Comparison of ENCODE assay signal across 19 mouse cellular contexts in the genomic region with DNA sequence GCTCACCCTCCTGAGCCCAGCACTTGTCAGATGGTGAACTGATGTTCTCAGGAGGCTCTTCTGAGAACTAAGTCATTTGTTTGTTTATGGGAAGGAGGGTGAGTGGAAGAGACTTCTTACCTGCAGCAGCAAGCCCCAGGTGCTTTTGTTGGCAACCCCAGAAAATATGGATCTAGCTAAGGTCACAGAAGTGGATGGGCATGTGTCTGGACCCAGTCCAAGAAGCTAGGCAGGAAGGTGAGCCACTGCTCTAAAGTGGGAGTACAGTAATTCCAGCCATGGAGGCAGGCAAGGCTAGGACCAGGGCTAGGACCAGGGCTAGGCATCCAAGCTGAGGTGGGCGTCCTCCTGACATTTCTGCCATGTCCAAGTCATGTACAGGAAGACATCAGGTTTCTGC. TPM values are rescaled to one million over a fixed set of nuclear protein-coding genes. Genes with fewer than 3 reads are reported as not detected.
DNase-seq lines count a peak whose midpoint lies in the region; ATAC-seq and TF ChIP-seq lines count a peak whose summit lies in the region.
"Had no signal": no experiment of that assay in that cellular context is flagged by ENCODE, and none has a peak within 500 bp of the region (broad histone marks: within the 10 kb centered on the region; RNA-seq: fewer than 3 reads in every experiment).

No protein-coding gene starts in this region.

- no peak overlapping the region for H3K4me3 ChIP-seq in heart, embryonic 13.5 days
- H3K4me3 ChIP-seq in heart, adult 2 months: no peak overlapping the region
- no peak overlapping the region for H3K4me3 ChIP-seq in heart, embryonic 16.5 days (ENCODE audit: low read length)
- no peak overlapping the region for H3K4me3 ChIP-seq in cortical plate, adult 2 months (ENCODE audit: insufficient read depth, low read length)
- H3K4me3 ChIP-seq: embryonic facial prominence, embryonic 12.5 days; embryonic facial prominence, embryonic 15.5 days; heart, embryonic 10.5 days; hindbrain, embryonic 10.5 days; hindbrain, embryonic 13.5 days; intestine, embryonic 15.5 days had no signal

- DNase-seq in cerebellum, adult 9-10 months: peak; percentile 53
- DNase-seq in cerebellum, adult 8-10 months: no peak
- no peak for DNase-seq in heart, adult 2 months
- no peak for DNase-seq in heart, adult 9 months (ENCODE audit: low spot score in 2 of 2)
- no peak for DNase-seq in right cerebral cortex, postnatal 25 days
- DNase-seq: forebrain, postnatal 0 days; kidney, adult 11 months; kidney, adult 8-10 months had no signal

- TF ChIP-seq CTCF in heart, adult 2 months (IDR thresholded peaks at IDR 0.05): no peak
- TF ChIP-seq CTCF in cortical plate, adult 2 months (IDR thresholded peaks at IDR 0.05; ENCODE audit: extremely low read depth, insufficient read depth, low read length): no peak

- peaks cover 9% of the 10 kb centered on the region; the same call in 1 of the 2 replicates for H3K36me3 ChIP-seq in heart, embryonic 13.5 days
- no peaks in the 10 kb centered on the region for H3K36me3 ChIP-seq in heart, adult 2 months (ENCODE audit: control insufficient read depth, insufficient read depth, low read length)
- H3K36me3 ChIP-seq in heart, embryonic 16.5 days (ENCODE audit: control insufficient read depth, insufficient read depth): no peaks in the 10 kb centered on the region
- H3K36me3 ChIP-seq: intestine, embryonic 15.5 days had no signal

- WGBS in heart, embryonic 13.5 days: 89% methylated on average over 1 of the region's 1 CpGs
- WGBS in heart, adult 2 months: 90% methylated on average over 1 of the region's 1 CpGs
- WGBS in heart, embryonic 16.5 days: 85% methylated on average over 1 of the region's 1 CpGs

- peak overlapping the region; percentile 67; the same call in 1 of the 2 replicates for H3K27ac ChIP-seq in heart, embryonic 13.5 days (replicated peaks)
- no peak overlapping the region; the same call in 1 of the 2 replicates for H3K27ac ChIP-seq in heart, adult 2 months
- H3K27ac ChIP-seq in heart, embryonic 16.5 days (ENCODE audit: low read length): peak overlapping the region; percentile 39; the same call in 1 of the 2 replicates
- H3K27ac ChIP-seq in cortical plate, adult 2 months (ENCODE audit: insufficient read depth, low read length): no peak overlapping the region; the same call in 1 of the 2 replicates
- H3K27ac ChIP-seq: embryonic facial prominence, embryonic 12.5 days; embryonic facial prominence, embryonic 15.5 days; heart, embryonic 10.5 days; hindbrain, embryonic 10.5 days; hindbrain, embryonic 13.5 days; intestine, embryonic 15.5 days had no signal

- peaks cover 6% of the 10 kb centered on the region for H3K27me3 ChIP-seq in heart, embryonic 13.5 days (replicated peaks)
- no peaks in the 10 kb centered on the region for H3K27me3 ChIP-seq in heart, adult 2 months (ENCODE audit: control insufficient read depth, insufficient read depth, low read length)
- 0 out of 2 replicates have a peak, but pooled peaks cover 2% of the 10 kb centered on the region for H3K27me3 ChIP-seq in heart, embryonic 16.5 days (ENCODE audit: control insufficient read depth, insufficient read depth, low read length)
- H3K27me3 ChIP-seq: embryonic facial prominence, embryonic 12.5 days; embryonic facial prominence, embryonic 15.5 days; hindbrain, embryonic 13.5 days; intestine, embryonic 15.5 days had no signal

- TF ChIP-seq EP300 in heart, adult 2 months (IDR thresholded peaks at IDR 0.05; ENCODE audit: insufficient read depth, low read depth, low read length): no peak

- no peak for TF ChIP-seq POLR2A in heart, adult 2 months (IDR thresholded peaks at IDR 0.05; ENCODE audit: insufficient read depth, low read depth, low read length)
- 0 out of 2 replicates have a peak, but pooled peaks have one; percentile 26 for TF ChIP-seq POLR2A in cortical plate, adult 2 months (IDR thresholded peaks at IDR 0.05; ENCODE audit: extremely low read depth, insufficient read depth, low read length)

- H3K9ac ChIP-seq in heart, embryonic 13.5 days: no peak overlapping the region
- no peak overlapping the region for H3K9ac ChIP-seq in heart, adult 2 months (ENCODE audit: low read depth, low read length)
- no peak overlapping the region for H3K9ac ChIP-seq in heart, embryonic 16.5 days (ENCODE audit: low read length)
- H3K9ac ChIP-seq: embryonic facial prominence, embryonic 12.5 days; embryonic facial prominence, embryonic 15.5 days; forebrain, postnatal 0 days; hindbrain, embryonic 13.5 days; intestine, embryonic 15.5 days had no signal

- no peak overlapping the region for H3K4me2 ChIP-seq in heart, embryonic 13.5 days
- H3K4me2 ChIP-seq in heart, embryonic 16.5 days (ENCODE audit: low read depth, low read length): no peak overlapping the region
- H3K4me2 ChIP-seq: embryonic facial prominence, embryonic 12.5 days; embryonic facial prominence, embryonic 15.5 days; hindbrain, embryonic 13.5 days; intestine, embryonic 15.5 days had no signal

- no peaks in the 10 kb centered on the region for H3K79me2 ChIP-seq in heart, adult 2 months (replicated peaks; ENCODE audit: control insufficient read depth, insufficient read depth, low read length)

- intact Hi-C loops in heart, adult 2 months (cut with DNase I): no loop called here

- no peak for ATAC-seq in heart, embryonic 13.5 days (ENCODE audit: extremely low read depth, insufficient number of reproducible peaks, low FRiP score, low TSS enrichment)
- no peak for ATAC-seq in heart, embryonic 16.5 days (replicated peaks; ENCODE audit: extremely low read depth, insufficient read depth, low FRiP score)
- ATAC-seq: CD4-positive, CD25-positive, alpha-beta regulatory T cell, adult 4 months; forebrain, embryonic 14.5 days; forebrain, postnatal 0 days; intestine, embryonic 15.5 days had no signal

- peaks cover 21% of the 10 kb centered on the region for H3K4me1 ChIP-seq in heart, embryonic 13.5 days
- H3K4me1 ChIP-seq in heart, adult 2 months (ENCODE audit: control insufficient read depth, insufficient read depth, low read length): no peaks in the 10 kb centered on the region
- H3K4me1 ChIP-seq in heart, embryonic 16.5 days (ENCODE audit: control insufficient read depth, insufficient read depth, low read length): peaks cover 12% of the 10 kb centered on the region
- peaks cover 15% of the 10 kb centered on the region for H3K4me1 ChIP-seq in cortical plate, adult 2 months (ENCODE audit: control insufficient read depth, insufficient read depth, low read length)
- H3K4me1 ChIP-seq: embryonic facial prominence, embryonic 12.5 days; intestine, embryonic 15.5 days had no signal

- no peaks in the 10 kb centered on the region for H3K9me3 ChIP-seq in heart, embryonic 13.5 days
- no peaks in the 10 kb centered on the region for H3K9me3 ChIP-seq in heart, embryonic 16.5 days (replicated peaks; ENCODE audit: control insufficient read depth, low read length)
- H3K9me3 ChIP-seq: embryonic facial prominence, embryonic 12.5 days; embryonic facial prominence, embryonic 15.5 days; heart, embryonic 10.5 days; hindbrain, embryonic 10.5 days; hindbrain, embryonic 13.5 days; intestine, embryonic 15.5 days had no signal

RNA-seq across cellular contexts. Expression of a gene that starts 26.8 kb away (rescaled TPM):
- 4.9 and 5.3 TPM in 2 replicates for polyA plus RNA-seq in heart, embryonic 13.5 days (2015; fragmentation: Nextera tagmentation; extraction: Ambion mirVana)
- total RNA-seq in heart, adult 2 months (2021): 1 to 10 TPM; 9.1 TPM
- 17.6 and 19.8 TPM in 2 replicates for polyA plus RNA-seq in heart, adult 2 months (2012; rRNA removed)
- 5.1 and 6.9 TPM in 2 replicates for polyA plus RNA-seq in heart, embryonic 16.5 days (2015; fragmentation: Nextera tagmentation; extraction: Ambion mirVana)
- 1,426 and 1,489 TPM in 2 replicates for polyA plus RNA-seq in cortical plate, adult 2 months (2012; rRNA removed)
- polyA plus RNA-seq: CD4-positive, CD25-positive, alpha-beta regulatory T cell, adult 4 months had no signal

Comparison
In these comparisons a context has a peak if more than half of its experiments do, and no peak if none do; other contexts are left out.
1. H3K27ac ChIP-seq: peak in heart, embryonic 13.5 days (single experiment) and heart, embryonic 16.5 days (single experiment); none in heart, adult 2 months (single experiment) and cortical plate, adult 2 months (single experiment).
2. RNA of a gene that starts 26.8 kb away (polyA plus RNA-seq): 1,426 to 1,489 TPM in cortical plate, adult 2 months; 17.6 to 19.8 TPM in heart, adult 2 months, 5.1 to 6.9 TPM in heart, embryonic 16.5 days and 4.9 to 5.3 TPM in heart, embryonic 13.5 days; every median in the first group is over 10 times any median in the second.